Mouse (Mus musculus) heart, postnatal 0 days (tissue): ENCODE measurements around the gene Ankrd52.

Source experiments
- CTCF ChIP-seq: IDR thresholded peaks from 2 replicates; pipeline ENCODE4 v1.5.1; 2016; ENCODE audit warnings: antibody characterized with exemption, control low read depth, low read depth
- EP300 ChIP-seq: IDR thresholded peaks from 2 replicates; pipeline ENCODE4 v1.6.1; 2016; ENCODE audit warnings: antibody characterized with exemption, low read depth

- no peak for TF ChIP-seq CTCF
- TF ChIP-seq EP300: no peak
Observed at GRCm38 (mm10) chr10:128435873-128436272, 59.0 kb downstream of the Ankrd52 start.
